Mouse (Mus musculus) forebrain, embryonic 15.5 days (tissue): ENCODE results near the gene Nasp. TPM values are rescaled to one million over a fixed set of nuclear protein-coding genes. Genes with fewer than 3 reads are reported as not detected.

ENCODE experiments used
- ATAC-seq: fragments of 200-750 bp; cut with Nextera tagmentation; replicated peaks from 2 replicates; pipeline ENCODE4 v1.8.0; 2017; ENCODE audit warnings: mild to moderate bottlenecking, moderate TSS enrichment, moderate library complexity
- H3K27ac ChIP-seq: fragments of 300-500 bp; sonication (generic); replicated peaks from 2 replicates; pipeline ENCODE4 v1.5.1; 2015; ENCODE audit warnings: mild to moderate bottlenecking, inconsistent platforms
- H3K27me3 ChIP-seq: fragments of 300-500 bp; sonication (generic); 2 replicates; pipeline ENCODE4 v1.6.1; 2015; ENCODE audit warnings: inconsistent platforms
- H3K36me3 ChIP-seq: fragments of 300-500 bp; sonication (generic); 2 replicates; pipeline ENCODE4 v1.6.1; 2015; ENCODE audit warnings: mild to moderate bottlenecking, inconsistent platforms
- H3K4me1 ChIP-seq: fragments of 300-500 bp; sonication (generic); 2 replicates; pipeline ENCODE4 v1.6.1; 2015; ENCODE audit warnings: inconsistent platforms
- H3K4me2 ChIP-seq: fragments of 300-500 bp; sonication (generic); replicated peaks from 2 replicates; pipeline ENCODE4 v1.6.1; 2015; ENCODE audit warnings: mild to moderate bottlenecking, inconsistent platforms
- H3K4me3 ChIP-seq: fragments of 300-500 bp; sonication (generic); 2 replicates; pipeline ENCODE4 v1.5.1; 2015; ENCODE audit warnings: mild to moderate bottlenecking, inconsistent platforms
- H3K9ac ChIP-seq: fragments of 300-500 bp; sonication (generic); replicated peaks from 2 replicates; pipeline ENCODE4 v1.6.1; 2015; ENCODE audit warnings: mild to moderate bottlenecking, inconsistent platforms
- H3K9me3 ChIP-seq: fragments of 300-500 bp; sonication (generic); 2 replicates; pipeline ENCODE4 v1.6.1; 2016; ENCODE audit warnings: inconsistent platforms
- WGBS: fragments of 180-500 bp; shearing (Covaris S2); methylation state at CpG from one replicate; pipeline ENCODE4 v1.1.7; 2015; ENCODE audit warnings: mixed read lengths; 5-methylcytosine and 5-hydroxymethylcytosine counted together
- polyA plus RNA-seq: library from polyadenylated mRNA; unstranded; fragments of >200 nt; fragmentation: Nextera tagmentation; extraction: Ambion mirVana; gene quantifications from 2 replicates; pipeline ENCODE4 v1.2.1, GENCODE M21; 2015

Gene Nasp
- polyA plus RNA-seq, 1 experiment from 2014 or later = 131 TPM

- Histone ChIP-seq H3K9ac (peak within 1 kb of the TSS; percentile 60), H3K9me3 (no peaks in the 10 kb centered on the region), H3K4me2 (peak within 1 kb of the TSS; percentile 85), H3K4me1 (peaks cover 34% of the 10 kb centered on the region), H3K27me3 (no peaks in the 10 kb centered on the region), H3K27ac (peak within 1 kb of the TSS; percentile 91), H3K4me3 (peak within 1 kb of the TSS; percentile 95), H3K36me3 (peaks cover 9% of the 10 kb centered on the region)
- 3% methylated on average over 23 of the region's 23 CpGs for WGBS
- ATAC-seq = no peak
Measured at GRCm38 (mm10) chr4:116555413-116556300, 72.1 kb downstream of the Nasp start, which contains the start of gene Tmem69. TSS of gene Tmem69 (minus strand) at chr4:116555936.

GRCm38 (mm10) chr4:116553035-116553434 lies 74.7 kb downstream of the Nasp start:
- H3K4me1 ChIP-seq = peaks cover 11% of the 10 kb centered on the region
- no peak for ATAC-seq
- peaks cover 9% of the 10 kb centered on the region for H3K36me3 ChIP-seq
- no peak overlapping the region for H3K4me3 ChIP-seq
- no peaks in the 10 kb centered on the region for H3K9me3 ChIP-seq
- H3K4me2 ChIP-seq = no peak overlapping the region
- no peak overlapping the region for H3K27ac ChIP-seq
- no peaks in the 10 kb centered on the region for H3K27me3 ChIP-seq
- H3K9ac ChIP-seq = no peak overlapping the region
- WGBS = 78% methylated on average over 3 of the region's 3 CpGs

Other genes with a start within 250 kb of the Nasp start
- 53.1 and 56.7 TPM in 2 replicates for gene Mast2, start 163.8 kb downstream of the Nasp start, polyA plus RNA-seq
- 18.0 and 18.6 TPM in 2 replicates for gene Ipp, start 120.4 kb downstream of the Nasp start, polyA plus RNA-seq
- 21.9 and 26.8 TPM in 2 replicates for gene Tmem69, start 72.0 kb downstream of the Nasp start, polyA plus RNA-seq
- 19.7 and 21.8 TPM in 2 replicates for gene Gpbp1l1, start 70.3 kb downstream of the Nasp start, polyA plus RNA-seq
- gene Ccdc17, start 31.3 kb downstream of the Nasp start, polyA plus RNA-seq = 3.8 and 4.6 TPM in 2 replicates
- gene Akr1a1, start 23.7 kb upstream of the Nasp start, polyA plus RNA-seq = 775 and 779 TPM in 2 replicates
- gene Prdx1, start 57.6 kb upstream of the Nasp start, polyA plus RNA-seq = 481 and 490 TPM in 2 replicates
- gene Mmachc, start 80.5 kb upstream of the Nasp start, polyA plus RNA-seq = 25.5 and 27.7 TPM in 2 replicates
- 17.2 and 19.5 TPM in 2 replicates for gene Ccdc163, start 80.6 kb upstream of the Nasp start, polyA plus RNA-seq
- 4.3 and 5.5 TPM in 2 replicates for gene Tesk2, start 93.0 kb upstream of the Nasp start, polyA plus RNA-seq
- 29.0 and 31.9 TPM in 2 replicates for gene Toe1, start 179.7 kb upstream of the Nasp start, polyA plus RNA-seq
- gene Mutyh, start 179.8 kb upstream of the Nasp start, polyA plus RNA-seq = 9.5 and 10.1 TPM in 2 replicates
- 0.59 and 0.73 TPM in 2 replicates for gene Hpdl, start 193.8 kb upstream of the Nasp start, polyA plus RNA-seq
- 9.2 and 9.5 TPM in 2 replicates for gene Zswim5, start 249.4 kb upstream of the Nasp start, polyA plus RNA-seq